Mouse (Mus musculus) kidney, adult 2 months (tissue): ENCODE data around the gene Limch1. TPM values are rescaled to one million over a fixed set of nuclear protein-coding genes. Genes with fewer than 3 reads are reported as not detected.

Experiments
- DNase-seq: peaks from one replicate; pipeline ENCODE4 v3.0.0; 2021
- H3K27ac ChIP-seq: fragments of 200-500 bp; 2 replicates; pipeline ENCODE4 v1.5.1; 2012; ENCODE audit warnings: low read depth, low read length, control low read depth, inconsistent platforms; ENCODE audit not compliant: insufficient read depth
- H3K27me3 ChIP-seq: fragments of 200-500 bp; replicated peaks from 2 replicates; pipeline ENCODE4 v1.6.1; 2012; ENCODE audit warnings: mild to moderate bottlenecking, moderate library complexity, low read length, inconsistent platforms; ENCODE audit not compliant: control insufficient read depth, insufficient read depth
- H3K36me3 ChIP-seq: fragments of 200-500 bp; 2 replicates; pipeline ENCODE4 v1.6.1; 2012; ENCODE audit warnings: mild to moderate bottlenecking, moderate library complexity, low read length, inconsistent platforms; ENCODE audit not compliant: control insufficient read depth, insufficient read depth
- H3K4me1 ChIP-seq: fragments of 200-500 bp; 2 replicates; pipeline ENCODE4 v1.6.1; 2011; ENCODE audit warnings: low read length; ENCODE audit not compliant: control insufficient read depth, insufficient read depth
- H3K4me3 ChIP-seq: fragments of 200-500 bp; 2 replicates; pipeline ENCODE4 v1.5.1; 2011; ENCODE audit warnings: mild to moderate bottlenecking, low read depth, low read length, control low read depth; ENCODE audit not compliant: insufficient read depth
- CTCF ChIP-seq: fragments of 200-500 bp; conservative IDR thresholded peaks from 2 replicates; pipeline ENCODE4 v1.5.1; 2011; ENCODE audit warnings: low read depth, mild to moderate bottlenecking, control low read depth, low read length, moderate library complexity, mixed read lengths; ENCODE audit not compliant: insufficient read depth, insufficient read length
- POLR2A ChIP-seq: fragments of 200-500 bp; IDR thresholded peaks from one replicate; pipeline ENCODE4 v1.6.1; 2011; ENCODE audit warnings: low read depth, low read length, control low read depth
- WGBS: fragments of 180-500 bp; shearing (Covaris S2); methylation state at CpG from one replicate; pipeline ENCODE4 v1.1.7; 2018; 5-methylcytosine and 5-hydroxymethylcytosine counted together
- polyA plus RNA-seq: library from polyadenylated mRNA; depleted of rRNA; stranded (reverse); fragments of >200 nt; gene quantifications from 2 replicates; pipeline ENCODE4 v1.2.3, GENCODE M21; 2012

Gene Limch1
- polyA plus RNA-seq, 1 experiment: 27.0 TPM

GRCm38 (mm10) chr5:66918316-66919305, 173.0 kb downstream of the Limch1 start:
- 62% methylated on average over 11 of the region's 11 CpGs for WGBS
- DNase-seq: peak; percentile 47
- H3K27ac ChIP-seq: peak overlapping the region; percentile 12; the same call in 1 of the 2 replicates

GRCm38 (mm10) chr5:66922582-66922981, 177.0 kb downstream of the Limch1 start:
- Histone ChIP-seq H3K4me1 (peaks cover 13% of the 10 kb centered on the region; the same call in 1 of the 2 replicates), H3K4me3 (no peak overlapping the region), H3K27ac (peak overlapping the region; percentile 86), H3K27me3 (no peaks in the 10 kb centered on the region), H3K36me3 (no peaks in the 10 kb centered on the region)
- TF ChIP-seq POLR2A (no peak), CTCF (no peak)
- 37% methylated on average over 5 of the region's 5 CpGs for WGBS
- peak; percentile 87 for DNase-seq

More at GRCm38 (mm10) chr5:66918316-66919305, 173.0 kb downstream of the Limch1 start:
- Histone ChIP-seq H3K27me3 (no peaks in the 10 kb centered on the region), H3K36me3 (no peaks in the 10 kb centered on the region), H3K4me3 (no peak overlapping the region), H3K4me1 (peaks cover 13% of the 10 kb centered on the region; the same call in 1 of the 2 replicates)
- TF ChIP-seq POLR2A (no peak), CTCF (no peak)

- Histone ChIP-seq H3K36me3 (no peaks in the 10 kb centered on the region), H3K4me1 (peaks cover 9% of the 10 kb centered on the region; the same call in 1 of the 2 replicates), H3K4me3 (no peak overlapping the region), H3K27ac (no peak overlapping the region), H3K27me3 (no peaks in the 10 kb centered on the region)
- TF ChIP-seq POLR2A: no peak
- TF ChIP-seq CTCF: no peak
- DNase-seq: peak; percentile 53
- WGBS: 46% methylated on average over 6 of the region's 6 CpGs
Observed at GRCm38 (mm10) chr5:66929291-66929690, 183.7 kb downstream of the Limch1 start.

GRCm38 (mm10) chr5:66933134-66933804, 187.6 kb downstream of the Limch1 start:
- DNase-seq: no peak
- no peak overlapping the region for H3K27ac ChIP-seq
- peaks cover 9% of the 10 kb centered on the region; the same call in 1 of the 2 replicates for H3K4me1 ChIP-seq
- 67% methylated on average over 10 of the region's 10 CpGs for WGBS
- TF ChIP-seq POLR2A: no peak
- TF ChIP-seq CTCF: no peak
- no peaks in the 10 kb centered on the region for H3K36me3 ChIP-seq
- H3K27me3 ChIP-seq: no peaks in the 10 kb centered on the region
- H3K4me3 ChIP-seq: no peak overlapping the region

- peaks cover 9% of the 10 kb centered on the region; the same call in 1 of the 2 replicates for H3K4me1 ChIP-seq
- DNase-seq: no peak
- 89% methylated on average over 3 of the region's 3 CpGs for WGBS
- TF ChIP-seq POLR2A (no peak), CTCF (no peak)
- no peaks in the 10 kb centered on the region for H3K36me3 ChIP-seq
- no peak overlapping the region for H3K27ac ChIP-seq
- no peaks in the 10 kb centered on the region for H3K27me3 ChIP-seq
- H3K4me3 ChIP-seq: no peak overlapping the region
Observed at GRCm38 (mm10) chr5:66934585-66934984, 189.0 kb downstream of the Limch1 start.

GRCm38 (mm10) chr5:66937376-66937775, 191.7 kb downstream of the Limch1 start:
- H3K27me3 ChIP-seq: no peaks in the 10 kb centered on the region
- peaks cover 3% of the 10 kb centered on the region; the same call in 1 of the 2 replicates for H3K4me1 ChIP-seq
- H3K36me3 ChIP-seq: no peaks in the 10 kb centered on the region
- DNase-seq: no peak
- H3K27ac ChIP-seq: no peak overlapping the region
- TF ChIP-seq CTCF (no peak), POLR2A (no peak)
- no peak overlapping the region for H3K4me3 ChIP-seq
- WGBS: 61% methylated on average over 9 of the region's 9 CpGs
